Mouse (Mus musculus): ENCODE data around the gene Atf7ip. TPM values are rescaled to one million over a fixed set of nuclear protein-coding genes. Genes with fewer than 3 reads are reported as not detected.

The Atf7ip gene
- total and polyA plus RNA-seq, 3 experiments, result 4.2 to 35.4 (median 29.7) TPM

GRCm38 (mm10) chr6:136518537-136519246 lies 12.7 kb downstream of the Atf7ip start:
- no peaks in the 10 kb centered on the region for H3K27me3 ChIP-seq (replicated peaks)
- dilution Hi-C loops (cut with MboI; ENCODE audit: extremely low pct_ligation_motif_present, extremely low pct_unique_long_range_greater_than_20kb, low sequenced_read_pairs) (no loop called here), in situ Hi-C loops (cut with MboI; ENCODE audit: low pct_ligation_motif_present, low pct_unique_long_range_greater_than_20kb, low sequenced_read_pairs) (no loop called here)
- no peak overlapping the region for H3K4me3 ChIP-seq (replicated peaks in 1 of 3; ENCODE audit: low read depth in 2 of 3, low read length in 2 of 3, poor library complexity in 1 of 3)
- H3K79me2 ChIP-seq (replicated peaks; ENCODE audit: control insufficient read depth, extremely low read depth, insufficient read depth, poor library complexity, severe bottlenecking), result no peaks in the 10 kb centered on the region
- TF ChIP-seq E2F4 (IDR thresholded peaks at IDR 0.05; ENCODE audit: insufficient replicate concordance, low read depth, low read length) (no peak), NELFE (IDR thresholded peaks at IDR 0.05; ENCODE audit: low read depth, low read length) (no peak), POLR2AphosphoS2 (IDR thresholded peaks at IDR 0.05; ENCODE audit: low read depth, low read length) (no peak), PAX5 (IDR thresholded peaks at IDR 0.05; ENCODE audit: low read length) (no peak), IRF4 (IDR thresholded peaks at IDR 0.05; ENCODE audit: low read depth, low read length) (no peak), ZMIZ1 (IDR thresholded peaks at IDR 0.05; ENCODE audit: low read depth, low read length) (no peak), BHLHE40 (IDR thresholded peaks at IDR 0.05; ENCODE audit: low read depth, low read length) (no peak), ZNF384 (IDR thresholded peaks at IDR 0.05; ENCODE audit: low read depth, low read length) (no peak), ETS1 (conservative IDR thresholded peaks at IDR 0.05; ENCODE audit: low read depth, low read length) (no peak), ELF1 (IDR thresholded peaks at IDR 0.05; ENCODE audit: low read depth, low read length) (no peak), POLR2A (IDR thresholded peaks at IDR 0.05; ENCODE audit: low read depth, low read length) (no peak), MAX (IDR thresholded peaks at IDR 0.05; ENCODE audit: low read length) (no peak), ZC3H11A (IDR thresholded peaks at IDR 0.05; ENCODE audit: low read depth, low read length) (no peak), TBP (conservative IDR thresholded peaks at IDR 0.05; ENCODE audit: low read depth, low read length) (no peak), MXI1 (IDR thresholded peaks at IDR 0.05; ENCODE audit: low read depth, low read length) (no peak), NRF1 (IDR thresholded peaks at IDR 0.05; ENCODE audit: low read depth, low read length) (no peak), RCOR1 (conservative IDR thresholded peaks at IDR 0.05; ENCODE audit: low read depth, low read length) (no peak), ZKSCAN1 (IDR thresholded peaks at IDR 0.05; ENCODE audit: borderline replicate concordance, low read depth, low read length) (no peak), UBTF (IDR thresholded peaks at IDR 0.05; ENCODE audit: low read depth, low read length) (no peak), TCF12 (IDR thresholded peaks at IDR 0.05; ENCODE audit: low read depth, low read length) (no peak)
- H3K4me2 ChIP-seq (ENCODE audit: insufficient read depth, low read depth, poor library complexity, severe bottlenecking), result no peak overlapping the region
- no peak overlapping the region for H3K9ac ChIP-seq (ENCODE audit: insufficient read depth, low read depth)
- DNase-seq (ENCODE audit: extremely low read depth), result no peak
- H3K27ac ChIP-seq (ENCODE audit: insufficient read depth, low read depth), result no peak overlapping the region
- peaks cover 0 to 20% of the 10 kb centered on the region in 2 experiments; a peak in 2 of 4 replicates for H3K4me1 ChIP-seq (ENCODE audit: control insufficient read depth in 1 of 2, insufficient read depth in 2 of 2)
- no peaks in the 10 kb centered on the region for H3K36me3 ChIP-seq (replicated peaks in 1 of 2; ENCODE audit: control insufficient read depth in 1 of 2, insufficient read depth in 1 of 2, low read length in 1 of 2)
- peaks cover 15% of the 10 kb centered on the region for H3K9me3 ChIP-seq (replicated peaks; ENCODE audit: low read length)

GRCm38 (mm10) chr6:136519254-136519653 lies 13.3 kb downstream of the Atf7ip start:
- no peaks in the 10 kb centered on the region for H3K36me3 ChIP-seq (replicated peaks in 1 of 2; ENCODE audit: control insufficient read depth in 1 of 2, insufficient read depth in 1 of 2, low read length in 1 of 2)
- H3K79me2 ChIP-seq (replicated peaks; ENCODE audit: control insufficient read depth, extremely low read depth, insufficient read depth, poor library complexity, severe bottlenecking), result no peaks in the 10 kb centered on the region
- H3K4me2 ChIP-seq (ENCODE audit: insufficient read depth, low read depth, poor library complexity, severe bottlenecking), result no peak overlapping the region
- peaks cover 0 to 20% of the 10 kb centered on the region in 2 experiments; a peak in 2 of 4 replicates for H3K4me1 ChIP-seq (ENCODE audit: control insufficient read depth in 1 of 2, insufficient read depth in 2 of 2)
- in situ Hi-C loops (cut with MboI; ENCODE audit: low pct_ligation_motif_present, low pct_unique_long_range_greater_than_20kb, low sequenced_read_pairs) (no loop called here), dilution Hi-C loops (cut with MboI; ENCODE audit: extremely low pct_ligation_motif_present, extremely low pct_unique_long_range_greater_than_20kb, low sequenced_read_pairs) (no loop called here)
- peak in 1 of 2 experiments; percentile 19; a peak in 1 of 4 replicates for TF ChIP-seq CTCF (conservative IDR thresholded peaks at IDR 0.05 in 1 of 2, IDR thresholded peaks at IDR 0.05 in 1 of 2; ENCODE audit: low read depth in 2 of 2, low read length in 2 of 2)
- TF ChIP-seq KAT2A (IDR thresholded peaks at IDR 0.05; ENCODE audit: insufficient replicate concordance, low read length), result no peak
- no peak for TF ChIP-seq JUND (conservative IDR thresholded peaks at IDR 0.05; ENCODE audit: low read depth, low read length)
- no peak for TF ChIP-seq RCOR1 (conservative IDR thresholded peaks at IDR 0.05; ENCODE audit: low read depth, low read length)
- no peak for DNase-seq (ENCODE audit: extremely low read depth)
- no peak overlapping the region for H3K27ac ChIP-seq (ENCODE audit: insufficient read depth, low read depth)
- no peak overlapping the region for H3K9ac ChIP-seq (ENCODE audit: insufficient read depth, low read depth)
- no peak overlapping the region for H3K4me3 ChIP-seq (replicated peaks in 1 of 3; ENCODE audit: low read depth in 2 of 3, low read length in 2 of 3, poor library complexity in 1 of 3)
- peaks cover 10% of the 10 kb centered on the region for H3K9me3 ChIP-seq (replicated peaks; ENCODE audit: low read length)
- no peaks in the 10 kb centered on the region for H3K27me3 ChIP-seq (replicated peaks)
